9 mouse cellular contexts compared by ENCODE assay signal in genomic region chr7:88544393-88544792, GRCm38 (mm10).
DNase-seq lines count a peak whose midpoint lies in the region; ATAC-seq and TF ChIP-seq lines count a peak whose summit lies in the region.
"Had no signal": no experiment of that assay in that cellular context is flagged by ENCODE, and none has a peak within 500 bp of the region (broad histone marks: within the 10 kb centered on the region; RNA-seq: fewer than 3 reads in every experiment).

No protein-coding gene starts in this region.

- ATAC-seq in cerebellum, adult (ENCODE audit: insufficient number of reproducible peaks, low FRiP score, low TSS enrichment): 0 out of 2 replicates have a peak, but pooled peaks have one; percentile 64
- peak; percentile 95 for ATAC-seq in forebrain, embryonic 13.5 days
- peak; percentile 83 for ATAC-seq in hindbrain, postnatal 0 days
- ATAC-seq in megakaryocyte progenitor cell, adult 5-6 weeks (replicated peaks; ENCODE audit: poor library complexity): peak; percentile 96

- DNase-seq in cerebellum, adult 11-12 months: no peak
- DNase-seq in brain, embryonic 14.5 days (ENCODE audit: low read depth): peak; percentile 92
- DNase-seq in hindbrain, postnatal 0 days (ENCODE audit: low spot score): peak; percentile 94
- peak; percentile 20 to 62 for DNase-seq in layer of hippocampus, postnatal 36 days
- DNase-seq in skeletal muscle tissue, adult 2 months (ENCODE audit: low read depth, low spot score): peak; percentile 15

- peak; percentile 46; the same call in 1 of the 2 replicates for TF ChIP-seq CTCF in brain, embryonic 14.5 days (IDR thresholded peaks at IDR 0.05; ENCODE audit: borderline replicate concordance, extremely low read depth, insufficient read depth, insufficient read length)
- TF ChIP-seq CTCF in hindbrain, postnatal 0 days (IDR thresholded peaks at IDR 0.05; ENCODE audit: low read depth): peak; percentile 77

- H3K27ac ChIP-seq in forebrain, embryonic 13.5 days: no peak overlapping the region
- H3K27ac ChIP-seq in hindbrain, postnatal 0 days: no peak overlapping the region
- H3K27ac ChIP-seq: macrophage had no signal

- H3K4me2 ChIP-seq in forebrain, embryonic 13.5 days: no peak overlapping the region
- no peak overlapping the region for H3K4me2 ChIP-seq in hindbrain, postnatal 0 days (ENCODE audit: low read depth, low read length)

- H3K9ac ChIP-seq in forebrain, embryonic 13.5 days: no peak overlapping the region
- H3K9ac ChIP-seq in hindbrain, postnatal 0 days (replicated peaks; ENCODE audit: low read length): no peak overlapping the region

- WGBS in forebrain, embryonic 13.5 days: 13% methylated on average over 4 of the region's 4 CpGs
- 11% methylated on average over 4 of the region's 4 CpGs for WGBS in hindbrain, postnatal 0 days

- H3K27me3 ChIP-seq in forebrain, embryonic 13.5 days: no peaks in the 10 kb centered on the region
- H3K27me3 ChIP-seq in hindbrain, postnatal 0 days (ENCODE audit: insufficient read depth, low read length): no peaks in the 10 kb centered on the region

- H3K36me3 ChIP-seq in forebrain, embryonic 13.5 days (ENCODE audit: poor library complexity, severe bottlenecking): no peaks in the 10 kb centered on the region
- H3K36me3 ChIP-seq in hindbrain, postnatal 0 days (ENCODE audit: insufficient read depth, low read length): no peaks in the 10 kb centered on the region

- H3K9me3 ChIP-seq in forebrain, embryonic 13.5 days (replicated peaks): no peaks in the 10 kb centered on the region
- H3K9me3 ChIP-seq in hindbrain, postnatal 0 days (ENCODE audit: low read length): no peaks in the 10 kb centered on the region

- H3K4me3 ChIP-seq in forebrain, embryonic 13.5 days: no peak overlapping the region
- H3K4me3 ChIP-seq in hindbrain, postnatal 0 days (ENCODE audit: low read length): no peak overlapping the region

- TF ChIP-seq POLR2A in brain, embryonic 14.5 days (IDR thresholded peaks at IDR 0.05; ENCODE audit: borderline replicate concordance, extremely low read depth, insufficient read depth, insufficient read length, poor library complexity, severe bottlenecking): no peak

- no peaks in the 10 kb centered on the region for H3K4me1 ChIP-seq in forebrain, embryonic 13.5 days
- H3K4me1 ChIP-seq in hindbrain, postnatal 0 days (ENCODE audit: insufficient read depth, low read length): no peaks in the 10 kb centered on the region
